Mouse (Mus musculus) lung, embryonic 14.5 days (tissue): ENCODE data around the gene Mrps27. TPM values are rescaled to one million over a fixed set of nuclear protein-coding genes. Genes with fewer than 3 reads are reported as not detected.

Source experiments
- ATAC-seq: fragments of 200-750 bp; cut with Nextera tagmentation; 2 replicates; pipeline ENCODE4 v1.8.0; 2017; ENCODE audit warnings: mild to moderate bottlenecking, moderate TSS enrichment, moderate library complexity; ENCODE audit not compliant: insufficient read depth
- DNase-seq: peaks from one replicate; pipeline ENCODE4 v3.0.0-alpha.2; 2015
- H3K27ac ChIP-seq: fragments of 300-500 bp; sonication (generic); 2 replicates; pipeline ENCODE4 v1.5.1; 2014; ENCODE audit warnings: low read depth, mild to moderate bottlenecking, moderate library complexity
- H3K27me3 ChIP-seq: fragments of 300-500 bp; sonication (generic); 2 replicates; pipeline ENCODE4 v1.6.1; 2014; ENCODE audit warnings: low read length, control low read depth; ENCODE audit not compliant: insufficient read depth
- H3K36me3 ChIP-seq: fragments of 300-500 bp; sonication (generic); 2 replicates; pipeline ENCODE4 v1.6.1; 2014; ENCODE audit warnings: control low read depth; ENCODE audit not compliant: insufficient read depth
- H3K4me1 ChIP-seq: fragments of 300-500 bp; sonication (generic); 2 replicates; pipeline ENCODE4 v1.6.1; 2014; ENCODE audit warnings: antibody characterized with exemption, control low read depth; ENCODE audit not compliant: insufficient read depth
- H3K4me2 ChIP-seq: fragments of 300-500 bp; sonication (generic); 2 replicates; pipeline ENCODE4 v1.6.1; 2014; ENCODE audit warnings: mild to moderate bottlenecking
- H3K4me3 ChIP-seq: fragments of 300-500 bp; sonication (generic); 2 replicates; pipeline ENCODE4 v1.5.1; 2014; ENCODE audit warnings: low read depth, low read length
- H3K9ac ChIP-seq: fragments of 300-500 bp; sonication (generic); 2 replicates; pipeline ENCODE4 v1.6.1; 2014
- H3K9me3 ChIP-seq: fragments of 300-500 bp; sonication (generic); 2 replicates; pipeline ENCODE4 v1.6.1; 2016; ENCODE audit warnings: low read depth, low read length, control low read depth
- CTCF ChIP-seq: IDR thresholded peaks from 2 replicates; pipeline ENCODE4 v1.5.1; 2016; ENCODE audit warnings: antibody characterized with exemption, low read depth
- WGBS: fragments of 180-500 bp; shearing (Covaris S2); extraction: QIAGEN DNeasy Blood & Tissue Kit; methylation state at CpG from one replicate; pipeline ENCODE4 v1.1.7; 2014; 5-methylcytosine and 5-hydroxymethylcytosine counted together
- polyA plus RNA-seq: library from polyadenylated mRNA; unstranded; fragments of >200 nt; fragmentation: Nextera tagmentation; extraction: Ambion mirVana; gene quantifications from 2 replicates; pipeline ENCODE4 v1.2.1, GENCODE M21; 2014

Mrps27 gene
- polyA plus RNA-seq, 1 experiment from 2014 or later, result 63.0 TPM

- no peak for DNase-seq
- no peak overlapping the region for H3K4me3 ChIP-seq
Observed at GRCm38 (mm10) chr13:99439357-99439756, 94.8 kb downstream of the Mrps27 start.

GRCm38 (mm10) chr13:99440228-99440627, 95.6 kb downstream of the Mrps27 start:
- no peaks in the 10 kb centered on the region for H3K9me3 ChIP-seq
- H3K4me3 ChIP-seq, result no peak overlapping the region
- H3K36me3 ChIP-seq, result peaks cover 13% of the 10 kb centered on the region; the same call in 1 of the 2 replicates
- H3K27me3 ChIP-seq, result no peaks in the 10 kb centered on the region
- WGBS, result 93% methylated on average over 2 of the region's 2 CpGs
- H3K4me2 ChIP-seq, result no peak overlapping the region
- no peak overlapping the region for H3K9ac ChIP-seq
- no peak for TF ChIP-seq CTCF
- peaks cover 7% of the 10 kb centered on the region for H3K4me1 ChIP-seq
- no peak for ATAC-seq
- DNase-seq, result no peak
- H3K27ac ChIP-seq, result no peak overlapping the region

More at GRCm38 (mm10) chr13:99439357-99439756, 94.8 kb downstream of the Mrps27 start:
- H3K27me3 ChIP-seq, result no peaks in the 10 kb centered on the region
- H3K4me2 ChIP-seq, result no peak overlapping the region
- H3K9ac ChIP-seq, result no peak overlapping the region
- H3K36me3 ChIP-seq, result peaks cover 21% of the 10 kb centered on the region; the same call in 1 of the 2 replicates
- H3K9me3 ChIP-seq, result no peaks in the 10 kb centered on the region
- no peak for TF ChIP-seq CTCF
- ATAC-seq, result no peak
- H3K4me1 ChIP-seq, result peaks cover under 1% of the 10 kb centered on the region; the same call in 1 of the 2 replicates
- H3K27ac ChIP-seq, result no peak overlapping the region
- WGBS, result 81% methylated on average over 5 of the region's 5 CpGs

- TF ChIP-seq CTCF, result no peak
- peaks cover 15% of the 10 kb centered on the region for H3K4me1 ChIP-seq
- no peak overlapping the region for H3K9ac ChIP-seq
- no peak overlapping the region for H3K4me3 ChIP-seq
- no peaks in the 10 kb centered on the region for H3K9me3 ChIP-seq
- no peak overlapping the region for H3K4me2 ChIP-seq
- ATAC-seq (no peak), DNase-seq (no peak)
- H3K36me3 ChIP-seq, result peaks cover 11% of the 10 kb centered on the region; the same call in 1 of the 2 replicates
- H3K27me3 ChIP-seq, result no peaks in the 10 kb centered on the region
- WGBS, result 56% methylated on average over 18 of the region's 18 CpGs
- H3K27ac ChIP-seq, result no peak overlapping the region
Observed at GRCm38 (mm10) chr13:99441700-99442433, 97.3 kb downstream of the Mrps27 start.

GRCm38 (mm10) chr13:99442434-99443249, 98.1 kb downstream of the Mrps27 start:
- DNase-seq, result no peak
- H3K9ac ChIP-seq, result no peak overlapping the region
- 82% methylated on average over 12 of the region's 12 CpGs for WGBS

GRCm38 (mm10) chr13:99443484-99444175, 99.0 kb downstream of the Mrps27 start:
- peaks cover 22% of the 10 kb centered on the region for H3K4me1 ChIP-seq
- no peak for ATAC-seq
- no peak overlapping the region for H3K27ac ChIP-seq
- no peak overlapping the region for H3K9ac ChIP-seq
- no peak overlapping the region for H3K4me2 ChIP-seq
- no peaks in the 10 kb centered on the region for H3K9me3 ChIP-seq
- 88% methylated on average over 7 of the region's 7 CpGs for WGBS
- peaks cover 11% of the 10 kb centered on the region; the same call in 1 of the 2 replicates for H3K36me3 ChIP-seq
- TF ChIP-seq CTCF, result no peak
- DNase-seq, result no peak
- no peak overlapping the region for H3K4me3 ChIP-seq
- no peaks in the 10 kb centered on the region for H3K27me3 ChIP-seq

More at GRCm38 (mm10) chr13:99442434-99443249, 98.1 kb downstream of the Mrps27 start:
- peaks cover 11% of the 10 kb centered on the region; the same call in 1 of the 2 replicates for H3K36me3 ChIP-seq
- no peak overlapping the region for H3K27ac ChIP-seq
- TF ChIP-seq CTCF, result no peak
- H3K4me3 ChIP-seq, result no peak overlapping the region
- peaks cover 22% of the 10 kb centered on the region for H3K4me1 ChIP-seq
- no peaks in the 10 kb centered on the region for H3K9me3 ChIP-seq
- H3K27me3 ChIP-seq, result no peaks in the 10 kb centered on the region
- H3K4me2 ChIP-seq, result no peak overlapping the region
- ATAC-seq, result no peak

GRCm38 (mm10) chr13:99444431-99444871, 99.9 kb downstream of the Mrps27 start:
- H3K4me3 ChIP-seq, result no peak overlapping the region
- ATAC-seq, result no peak
- H3K27ac ChIP-seq, result no peak overlapping the region; the same call in 1 of the 2 replicates
- H3K9ac ChIP-seq, result no peak overlapping the region
- no peaks in the 10 kb centered on the region for H3K27me3 ChIP-seq
- WGBS, result 36% methylated on average over 10 of the region's 10 CpGs
- peaks cover 11% of the 10 kb centered on the region; the same call in 1 of the 2 replicates for H3K36me3 ChIP-seq
- no peaks in the 10 kb centered on the region for H3K9me3 ChIP-seq
- TF ChIP-seq CTCF, result no peak
- H3K4me1 ChIP-seq, result peaks cover 22% of the 10 kb centered on the region
- H3K4me2 ChIP-seq, result no peak overlapping the region
- no peak for DNase-seq
